Mouse (Mus musculus): ENCODE results near the gene Tbccd1.

The Tbccd1 gene

DNA sequence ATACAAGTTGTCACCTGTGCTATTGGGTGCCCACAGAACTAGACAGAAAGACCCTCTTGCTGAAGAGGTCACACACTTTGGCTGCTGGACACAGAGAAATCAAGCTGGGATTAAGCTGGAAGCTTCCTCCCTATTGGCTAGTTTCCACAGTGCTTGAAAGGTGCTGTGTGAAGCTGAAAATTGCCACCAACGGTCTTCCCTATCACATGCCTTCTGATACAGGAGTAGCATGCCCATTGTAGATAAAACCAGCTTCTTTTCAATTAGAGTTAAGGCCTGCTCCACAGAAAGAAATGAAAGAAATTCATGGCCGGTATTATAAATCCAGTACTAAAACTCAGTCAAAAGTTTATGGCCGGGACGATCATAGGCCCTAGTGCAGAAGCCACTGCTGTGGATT is 4.8 kb downstream of the Tbccd1 start:
- no peak for DNase-seq

DNA sequence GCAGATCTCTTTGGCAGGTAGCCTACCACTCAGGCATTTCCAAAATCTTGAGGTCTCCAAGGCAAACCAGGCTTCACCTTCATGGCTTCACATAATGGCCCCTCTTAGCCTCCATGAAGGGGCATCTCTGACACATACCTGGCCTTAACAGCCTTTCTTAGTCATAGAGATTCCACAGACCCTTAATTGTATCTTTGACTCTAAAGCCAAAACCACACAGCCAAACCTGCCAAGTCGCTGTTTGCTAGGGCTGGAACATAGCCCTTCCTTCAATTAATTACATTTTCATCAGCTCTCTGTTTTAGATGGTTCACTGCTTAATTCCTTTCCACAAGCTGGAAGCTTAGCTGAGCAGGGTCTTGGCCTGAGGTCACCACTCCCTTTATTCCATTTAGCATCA is 9.1 kb downstream of the Tbccd1 start:
- DNase-seq: no peak

DNA sequence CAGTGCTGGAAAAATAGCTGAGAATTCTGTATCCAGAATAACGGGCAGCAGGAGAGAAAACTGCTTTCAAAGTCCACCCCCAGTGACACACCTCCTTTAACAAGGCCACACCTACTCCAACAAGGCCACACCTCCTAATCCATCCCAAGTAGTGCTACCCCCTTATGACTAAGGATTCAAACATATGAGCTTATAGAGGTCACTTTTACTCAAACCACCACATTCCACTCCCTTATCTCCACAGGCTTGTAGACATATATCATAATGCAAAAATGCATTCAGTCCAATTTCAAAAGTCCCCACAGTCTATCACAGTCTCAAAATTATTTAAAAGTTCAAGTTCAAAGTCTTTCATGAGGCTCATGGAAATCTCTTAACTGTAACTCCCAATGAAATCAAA is 9.8 kb downstream of the Tbccd1 start:
- DNase-seq: no peak

- DNase-seq: no peak
Measured at GRCm38 (mm10) chr16:22845481-22845880, 12.0 kb downstream of the Tbccd1 start.

DNA sequence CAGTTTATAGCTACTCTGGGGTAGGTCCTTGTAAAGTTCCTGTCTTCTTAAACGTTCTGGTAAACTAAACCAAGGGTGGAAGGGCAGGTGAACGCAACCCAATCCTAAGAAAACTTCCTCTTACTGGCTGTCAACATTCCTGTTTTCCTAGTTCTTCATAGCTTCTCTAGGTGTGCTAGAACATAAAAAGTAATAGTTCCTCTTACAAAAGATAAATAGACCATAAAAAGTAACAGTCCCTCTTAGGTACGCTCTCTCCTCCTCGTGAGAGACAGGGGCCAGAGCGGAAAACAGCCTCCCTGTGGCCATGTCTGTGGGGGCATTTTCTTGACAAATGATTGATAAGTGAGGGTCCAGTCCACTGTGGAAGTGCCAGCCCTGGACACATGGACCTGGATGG is 12.6 kb downstream of the Tbccd1 start:
- DNase-seq: no peak

- peak; percentile 73 for DNase-seq
Measured at GRCm38 (mm10) chr16:22844061-22844801, 13.2 kb downstream of the Tbccd1 start.

DNA sequence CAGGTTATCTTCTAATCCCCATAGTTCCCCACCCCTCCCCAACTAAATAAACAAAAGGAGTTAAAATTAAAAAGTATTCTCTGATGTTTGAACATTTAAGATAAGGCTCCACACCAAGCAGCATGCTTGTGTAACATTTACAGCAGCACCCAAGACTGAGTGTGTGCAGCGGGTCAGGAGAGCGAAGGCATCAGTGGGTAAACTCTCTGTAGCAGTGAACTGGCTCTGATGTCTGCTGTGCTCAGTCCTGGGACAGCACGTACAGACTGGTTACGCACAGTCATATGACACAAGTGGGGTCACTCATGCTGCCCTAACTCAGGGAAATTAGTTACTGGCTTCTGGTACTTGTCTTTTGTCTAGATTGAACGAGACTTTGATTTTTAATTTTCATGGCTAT is 14.6 kb downstream of the Tbccd1 start:
- no peak for DNase-seq

GRCm38 (mm10) chr16:22839146-22839857 is 18.2 kb downstream of the Tbccd1 start:
- no peak for DNase-seq

DNA sequence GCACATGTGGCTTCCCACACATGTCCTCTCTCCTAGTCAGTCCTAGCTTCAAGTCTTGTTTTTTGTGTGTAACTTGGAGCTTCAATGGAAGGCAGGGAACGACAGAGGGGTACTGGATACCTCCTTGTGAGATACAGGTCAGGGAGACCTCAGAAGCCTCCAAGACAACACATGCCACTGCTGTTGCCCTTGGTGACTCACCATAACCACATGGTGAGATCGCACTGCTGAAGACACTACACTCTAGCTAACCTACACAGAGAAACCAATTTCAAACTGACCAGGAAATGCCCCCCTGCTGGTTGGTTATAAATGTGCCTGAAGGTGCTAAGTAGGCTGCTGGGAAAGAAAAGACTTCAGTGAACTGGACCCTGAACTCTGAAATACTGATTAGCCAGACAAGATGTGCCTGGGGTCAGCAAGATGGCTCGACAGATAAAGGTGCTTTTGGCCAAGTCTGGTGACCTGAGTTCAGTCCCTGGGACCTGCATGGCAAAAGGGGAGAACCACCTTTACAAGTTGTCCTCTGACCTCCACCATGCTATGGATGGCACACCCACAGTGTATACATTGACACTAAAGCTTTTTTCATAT is 24.4 kb downstream of the Tbccd1 start:
- no peak for DNase-seq

GRCm38 (mm10) chr16:22820731-22821130 is 36.7 kb downstream of the Tbccd1 start:
- no peak for DNase-seq

DNA sequence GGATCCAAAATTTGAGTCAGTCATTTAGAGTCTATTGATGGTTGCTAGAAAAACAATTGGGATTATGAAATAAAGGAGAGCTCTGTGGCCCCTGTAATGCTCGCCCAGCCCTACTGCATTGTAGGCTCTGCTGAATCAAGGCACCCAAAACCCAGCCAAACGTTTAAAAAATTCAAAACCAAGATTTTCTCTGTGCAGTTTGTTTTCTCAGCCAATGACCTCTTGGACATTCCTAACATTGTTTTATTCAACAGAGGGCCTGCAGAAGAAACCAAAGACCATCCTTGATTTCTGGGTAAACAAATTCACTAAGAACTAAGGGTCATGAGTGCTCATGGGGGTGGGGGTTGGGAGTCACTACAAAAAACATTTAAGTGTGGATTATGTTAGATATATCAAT is 46.0 kb downstream of the Tbccd1 start, which contains the start of gene Crygs:
Gene Crygs (minus strand): TSS at position 101 of the 400 bp plus-strand sequence.
- no peak for DNase-seq

- peak; percentile 73 for DNase-seq
Measured at GRCm38 (mm10) chr16:22807468-22808070, 49.9 kb downstream of the Tbccd1 start.

GRCm38 (mm10) chr16:22802786-22803185 is 54.7 kb downstream of the Tbccd1 start:
- DNase-seq: no peak

DNA sequence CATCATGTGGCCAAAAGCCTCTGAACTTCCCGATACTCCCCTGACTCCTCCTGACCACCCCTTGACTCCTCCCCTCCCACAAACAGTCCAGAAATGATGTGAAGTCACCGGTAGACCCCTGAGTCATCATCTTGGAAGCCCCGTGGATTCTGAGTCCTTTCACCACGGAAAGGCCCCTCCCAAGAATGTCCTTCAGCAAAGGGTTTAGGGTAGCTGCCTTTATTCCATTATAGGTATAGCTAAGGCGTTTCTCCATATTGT is 56.7 kb downstream of the Tbccd1 start:
- DNase-seq: no peak

DNA sequence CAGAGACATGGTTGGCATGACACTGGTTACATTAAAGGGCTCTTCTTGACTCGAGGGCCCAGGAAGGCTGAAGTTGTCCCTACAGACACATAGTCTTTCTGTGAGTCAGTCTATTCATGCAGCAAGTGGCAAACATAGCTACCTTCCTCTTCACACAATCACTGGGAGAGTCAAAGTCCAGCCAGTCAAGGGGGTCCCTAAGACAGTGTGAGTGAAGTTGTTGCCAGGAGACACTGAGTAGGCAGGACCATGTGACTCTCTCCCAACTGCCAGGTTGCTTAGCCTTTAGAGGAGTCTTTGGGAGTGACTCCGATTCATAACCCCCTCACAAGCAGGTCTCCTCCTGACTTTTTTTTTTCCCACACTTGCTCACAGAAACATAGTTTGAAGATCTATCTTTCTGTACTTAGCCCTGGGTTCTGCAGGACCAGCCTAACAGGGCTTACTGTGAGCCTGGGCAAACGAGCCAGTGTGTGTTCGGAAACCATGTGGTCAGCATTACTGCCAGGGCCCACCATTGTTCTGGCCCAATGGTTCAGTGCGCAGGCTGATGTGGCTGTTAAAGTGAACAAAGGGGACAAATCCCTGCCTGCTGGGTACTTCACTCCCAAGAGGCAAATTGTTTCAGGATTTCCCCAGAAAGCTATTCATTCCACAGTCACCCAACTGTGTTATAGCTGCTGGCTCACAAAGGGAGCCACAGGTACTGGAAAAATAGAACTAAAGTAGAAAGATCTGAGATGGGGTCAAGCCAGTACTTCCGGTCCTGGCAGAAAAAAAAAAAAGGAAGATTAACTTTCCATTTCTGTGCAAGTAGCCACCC is 57.2 kb downstream of the Tbccd1 start:
- DNase-seq: no peak

DNA sequence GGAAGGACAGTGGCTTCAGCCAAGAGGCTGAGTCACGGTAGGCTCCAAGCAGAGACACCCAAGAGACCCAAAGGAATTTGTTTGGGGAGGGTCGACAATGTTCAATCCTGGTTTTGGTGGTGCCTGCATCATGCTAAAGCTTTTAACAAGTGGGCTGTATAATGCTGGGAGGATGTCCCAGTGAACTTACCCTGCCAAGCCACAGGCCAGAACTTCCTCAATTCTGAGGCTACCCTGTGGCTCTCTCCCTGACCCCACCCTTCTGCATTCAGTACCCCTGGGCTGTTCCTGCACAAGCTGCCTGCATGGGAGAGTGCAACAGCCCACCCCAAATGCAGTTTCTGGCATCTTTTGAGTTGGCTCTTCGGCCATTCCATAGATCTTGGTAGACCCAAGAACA is 58.9 kb downstream of the Tbccd1 start:
- no peak for DNase-seq

GRCm38 (mm10) chr16:22797521-22797920 is 59.9 kb downstream of the Tbccd1 start:
- DNase-seq: peak; percentile 83

- no peak for DNase-seq
Measured at GRCm38 (mm10) chr16:22795497-22795896, 62.0 kb downstream of the Tbccd1 start.

DNA sequence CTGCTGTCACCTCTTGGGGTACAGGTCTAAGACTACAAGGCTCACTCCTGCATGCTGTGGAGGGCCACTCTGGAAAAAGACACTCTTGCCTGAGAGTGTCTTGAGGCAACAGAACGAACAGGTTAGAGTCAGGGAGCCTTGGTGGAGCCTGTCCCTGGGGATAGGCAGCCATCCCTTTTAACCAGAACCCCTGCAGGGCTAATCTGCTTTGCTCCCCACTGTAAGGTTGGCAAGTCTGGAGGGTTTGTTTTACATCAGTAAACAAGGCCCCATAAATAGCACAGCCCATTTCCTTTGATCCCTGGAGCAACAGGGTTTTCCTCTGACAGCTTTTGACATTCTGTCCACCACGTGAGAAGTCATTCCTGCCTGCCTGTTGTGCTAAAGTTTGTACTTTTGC is 66.2 kb downstream of the Tbccd1 start:
- no peak for DNase-seq

DNA sequence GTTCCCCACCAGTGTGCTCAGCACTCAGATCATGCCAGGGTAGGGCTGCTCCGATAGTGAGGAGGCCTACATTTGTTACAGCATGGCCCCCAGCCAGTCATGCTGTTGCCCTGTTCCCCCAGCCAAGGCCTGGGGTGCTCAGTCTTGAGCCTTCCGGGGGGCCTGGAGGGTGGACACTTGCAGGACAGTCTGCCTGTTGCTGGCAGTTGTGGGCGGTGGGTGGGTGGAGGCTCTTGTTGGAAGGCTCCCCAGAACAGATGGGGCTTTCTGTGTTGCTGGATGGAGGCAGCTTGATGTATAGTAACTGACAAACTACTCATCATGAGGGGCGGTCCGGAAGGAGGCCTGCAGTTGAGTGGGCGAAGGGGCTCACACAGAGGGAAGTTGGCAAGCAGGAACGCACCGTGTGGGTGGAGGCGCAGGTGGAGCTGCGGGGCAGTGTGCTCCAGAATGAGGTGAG is 67.5 kb downstream of the Tbccd1 start:
- DNase-seq: peak; percentile 60

DNA sequence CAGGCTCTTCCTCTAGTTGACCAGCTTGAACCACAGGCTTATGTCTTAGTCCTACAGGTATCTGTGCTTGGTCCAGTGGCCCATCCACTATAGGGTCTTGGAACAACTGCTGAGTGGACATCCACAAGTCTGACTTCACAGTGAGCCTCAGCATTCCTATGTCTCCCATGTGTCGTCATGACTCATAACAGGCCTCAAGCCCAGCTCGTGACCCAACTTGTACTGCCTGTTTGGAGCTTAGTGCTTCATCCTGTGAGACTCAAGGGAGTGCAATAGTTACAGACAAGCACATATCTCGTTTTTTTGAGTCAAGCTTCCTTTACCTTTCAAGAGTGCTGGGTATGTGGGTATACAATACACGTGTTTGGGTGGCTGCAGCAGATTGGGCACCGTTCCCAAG is 74.8 kb downstream of the Tbccd1 start:
- no peak for DNase-seq

GRCm38 (mm10) chr16:22779228-22779835 is 78.1 kb downstream of the Tbccd1 start:
- DNase-seq: no peak
